Mouse (Mus musculus) MEL (cell line): Measurements from ENCODE around the gene Stx6. TPM values are rescaled to one million over a fixed set of nuclear protein-coding genes. Genes with fewer than 3 reads are reported as not detected.

Source experiments
- DNase-seq: peaks from one replicate; pipeline ENCODE4 v3.0.0; 2011; ENCODE audit warnings: low read depth, low spot score
- H3K27ac ChIP-seq: 2 replicates; pipeline ENCODE4 v1.5.1; 2012; ENCODE audit warnings: low read depth, mild to moderate bottlenecking, control low read depth, low read length, moderate library complexity; ENCODE audit not compliant: control insufficient read depth
- H3K27me3 ChIP-seq, 2 experiments: fragments of 150-350 bp in 1 of 2; sonication (generic) in 1 of 2; 2 replicates each; pipeline ENCODE4 v1.6.1; 2012; ENCODE audit warnings: low read length in 2 of 2, mild to moderate bottlenecking in 2 of 2, improper control_type of control experiment in 1 of 2, moderate library complexity in 1 of 2; ENCODE audit not compliant: insufficient read depth in 2 of 2, control insufficient read depth in 1 of 2
- H3K36me3 ChIP-seq, 2 experiments: 2 replicates each; pipeline ENCODE4 v1.6.1; 2012 to 2014; ENCODE audit warnings: low read length in 2 of 2, improper control_type of control experiment in 1 of 2, inconsistent platforms in 1 of 2, mild to moderate bottlenecking in 1 of 2; ENCODE audit not compliant: insufficient read depth in 2 of 2, control insufficient read depth in 1 of 2
- H3K4me1 ChIP-seq, 2 experiments: fragments of 150-350 bp in 1 of 2; sonication (generic) in 1 of 2; 2 replicates each; pipeline ENCODE4 v1.6.1; 2012; ENCODE audit warnings: low read length in 2 of 2, improper control_type of control experiment in 1 of 2, mild to moderate bottlenecking in 1 of 2; ENCODE audit not compliant: insufficient read depth in 2 of 2, control insufficient read depth in 1 of 2
- H3K4me3 ChIP-seq, 2 experiments: fragments of 150-350 bp in 1 of 2; sonication (generic) in 1 of 2; 2 replicates each; pipeline ENCODE4 v1.5.1; 2012; ENCODE audit warnings: low read depth in 2 of 2, low read length in 2 of 2, mild to moderate bottlenecking in 2 of 2, moderate library complexity in 2 of 2, control low read depth in 1 of 2, improper control_type of control experiment in 1 of 2; ENCODE audit not compliant: control insufficient read depth in 1 of 2, insufficient read depth in 1 of 2
- H3K79me2 ChIP-seq: 2 replicates; pipeline ENCODE4 v1.6.1; 2012; ENCODE audit warnings: mild to moderate bottlenecking, low read length, moderate library complexity; ENCODE audit not compliant: control insufficient read depth, poor library complexity, insufficient read depth
- H3K9ac ChIP-seq: 2 replicates; pipeline ENCODE4 v1.6.1; 2012; ENCODE audit warnings: low read depth, mild to moderate bottlenecking, control low read depth, low read length, moderate library complexity; ENCODE audit not compliant: control insufficient read depth, poor library complexity, severe bottlenecking
- H3K9me3 ChIP-seq: fragments of 150-350 bp; sonication (generic); replicated peaks from 2 replicates; pipeline ENCODE4 v1.6.1; 2012; ENCODE audit warnings: mild to moderate bottlenecking, low read length, improper control_type of control experiment, moderate library complexity; ENCODE audit not compliant: insufficient read depth
- BHLHE40 ChIP-seq: IDR thresholded peaks from 2 replicates; pipeline ENCODE4 v1.6.1; 2012; ENCODE audit warnings: low read depth, mild to moderate bottlenecking, inconsistent platforms, low read length, improper control_type of control experiment, borderline replicate concordance
- E2F4 ChIP-seq: IDR thresholded peaks from 2 replicates; pipeline ENCODE4 v1.6.1; 2011; ENCODE audit warnings: low read depth, low read length, improper control_type of control experiment, borderline replicate concordance
- ELF1 ChIP-seq: IDR thresholded peaks from 2 replicates; pipeline ENCODE4 v1.6.1; 2014; ENCODE audit warnings: low read depth, mild to moderate bottlenecking, inconsistent platforms, low read length, improper control_type of control experiment, moderate library complexity
- GABPA ChIP-seq: IDR thresholded peaks from 2 replicates; pipeline ENCODE4 v1.6.1; 2012; ENCODE audit warnings: low read depth, mild to moderate bottlenecking, inconsistent platforms, low read length, improper control_type of control experiment, moderate library complexity
- GATA1 ChIP-seq: IDR thresholded peaks from 2 replicates; pipeline ENCODE4 v1.6.1; 2011; ENCODE audit warnings: low read depth, low read length, improper control_type of control experiment
- MEF2A ChIP-seq: IDR thresholded peaks from 2 replicates; pipeline ENCODE4 v1.6.1; 2014; ENCODE audit warnings: low read depth, mild to moderate bottlenecking, inconsistent platforms, low read length, improper control_type of control experiment; ENCODE audit not compliant: poor library complexity, insufficient replicate concordance, severe bottlenecking; ENCODE audit errors: extremely low read depth
- MYC ChIP-seq: IDR thresholded peaks from 2 replicates; pipeline ENCODE4 v1.6.1; 2011; ENCODE audit warnings: low read depth, mild to moderate bottlenecking, low read length, improper control_type of control experiment, moderate library complexity
- NRF1 ChIP-seq: IDR thresholded peaks from 2 replicates; pipeline ENCODE4 v1.6.1; 2014; ENCODE audit warnings: low read depth, mild to moderate bottlenecking, inconsistent platforms, low read length, improper control_type of control experiment, moderate library complexity; ENCODE audit not compliant: poor library complexity, insufficient read depth, severe bottlenecking
- POLR2A ChIP-seq, 2 experiments: IDR thresholded peaks; 2 replicates each; pipeline ENCODE4 v1.6.1; 2011 to 2012; ENCODE audit warnings: low read length in 2 of 2, mild to moderate bottlenecking in 2 of 2, control low read depth in 1 of 2, improper control_type of control experiment in 1 of 2, low read depth in 1 of 2, moderate library complexity in 1 of 2; ENCODE audit not compliant: control insufficient read depth in 1 of 2, insufficient read depth in 1 of 2, poor library complexity in 1 of 2
- POLR2AphosphoS5 ChIP-seq: IDR thresholded peaks from 2 replicates; pipeline ENCODE4 v1.6.1; 2012; ENCODE audit warnings: low read depth, borderline replicate concordance, mild to moderate bottlenecking, inconsistent platforms, low read length, moderate library complexity, mixed read lengths
- RCOR1 ChIP-seq: IDR thresholded peaks from 2 replicates; pipeline ENCODE4 v1.6.1; 2012; ENCODE audit warnings: low read depth, mild to moderate bottlenecking, inconsistent platforms, low read length, improper control_type of control experiment
- SMC3 ChIP-seq: IDR thresholded peaks from 2 replicates; pipeline ENCODE4 v1.6.1; 2011; ENCODE audit warnings: low read depth, low read length, improper control_type of control experiment
- TBP ChIP-seq: IDR thresholded peaks from 2 replicates; pipeline ENCODE4 v1.8.0; 2011; ENCODE audit warnings: low read depth, low read length, improper control_type of control experiment
- USF2 ChIP-seq, 2 experiments: IDR thresholded peaks; 2 replicates each; pipeline ENCODE4 v1.6.1; 2011 to 2012; ENCODE audit warnings: improper control_type of control experiment in 2 of 2, low read length in 2 of 2, borderline replicate concordance in 1 of 2, inconsistent platforms in 1 of 2, low read depth in 1 of 2, mild to moderate bottlenecking in 1 of 2; ENCODE audit not compliant: insufficient read depth in 1 of 2
- ZC3H11A ChIP-seq: IDR thresholded peaks from 2 replicates; pipeline ENCODE4 v1.6.1; 2012; ENCODE audit warnings: low read depth, mild to moderate bottlenecking, inconsistent platforms, low read length, improper control_type of control experiment
- ZKSCAN1 ChIP-seq: IDR thresholded peaks from 2 replicates; pipeline ENCODE4 v1.6.1; 2012; ENCODE audit warnings: low read depth, mild to moderate bottlenecking, inconsistent platforms, low read length, improper control_type of control experiment, moderate library complexity
- polyA plus RNA-seq, 2 experiments: library from polyadenylated mRNA; stranded (reverse) in 1 of 2; unstranded in 1 of 2; fragments of >175 nt in 1 of 2; fragments of >200 nt in 1 of 2; gene quantifications; 2 replicates each; pipeline versions ENCODE4 v1.2.1 to v1.2.4; 2012; ENCODE audit warnings: low replicate concordance in 2 of 2, low read depth in 1 of 2; ENCODE audit not compliant: insufficient read length in 2 of 2, insufficient read depth in 1 of 2, missing spikeins in 1 of 2
- total RNA-seq: library from RNA; depleted of rRNA; stranded (reverse); fragments of 300-350 nt; gene quantifications from 2 replicates; pipeline ENCODE4 v1.2.3, GENCODE M21; 2012

The Stx6 gene
- total and polyA plus RNA-seq, 3 experiments: 18.1 to 38.4 TPM; not detected in 1

DNA sequence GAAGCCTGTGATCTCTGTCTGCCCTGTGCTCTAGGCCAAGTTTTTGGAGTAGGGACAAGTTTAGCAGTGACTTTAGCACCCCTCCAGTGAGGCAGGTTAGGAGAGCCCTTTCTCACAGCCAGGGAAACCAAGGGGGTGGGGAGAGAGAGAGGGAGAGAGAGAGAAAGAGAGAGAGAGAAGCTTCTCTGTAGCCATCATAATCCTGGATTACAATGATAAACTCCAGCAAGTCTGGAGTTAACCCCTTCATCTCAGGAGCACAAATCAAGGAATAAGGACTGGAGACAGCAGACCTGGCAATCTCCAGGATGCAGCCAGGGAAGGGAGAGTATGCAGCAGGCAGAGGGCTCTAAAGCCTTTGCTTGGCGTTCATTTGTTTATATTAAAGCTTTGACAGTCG lies 77.1 kb downstream of the Stx6 start:
- no peak for DNase-seq
- H3K27me3 ChIP-seq: no peaks in the 10 kb centered on the region; a peak in 1 of 4 replicates
- H3K9me3 ChIP-seq: no peaks in the 10 kb centered on the region
- no peak overlapping the region for H3K9ac ChIP-seq
- H3K4me1 ChIP-seq: peaks cover 2 to 15% of the 10 kb centered on the region in 2 experiments; a peak in 3 of 4 replicates
- TF ChIP-seq USF2 (IDR thresholded peaks at IDR 0.05; ENCODE audit: borderline replicate concordance in 1 of 2, insufficient read depth in 1 of 2, low read depth in 1 of 2, low read length in 2 of 2) (no peak), E2F4 (no peak), ELF1 (no peak), POLR2A (IDR thresholded peaks at IDR 0.05; ENCODE audit: control insufficient read depth in 1 of 2, insufficient read depth in 1 of 2, low read depth in 1 of 2, low read length in 2 of 2, poor library complexity in 1 of 2) (no peak), ZC3H11A (no peak)
- no peak overlapping the region for H3K27ac ChIP-seq
- H3K4me3 ChIP-seq: no peak overlapping the region
- H3K79me2 ChIP-seq: no peaks in the 10 kb centered on the region
- H3K36me3 ChIP-seq: no peaks in the 10 kb centered on the region; a peak in 1 of 4 replicates

- Histone ChIP-seq H3K9ac (no peak overlapping the region), H3K27ac (no peak overlapping the region), H3K79me2 (no peaks in the 10 kb centered on the region), H3K9me3 (no peaks in the 10 kb centered on the region), H3K4me1 (peaks cover 2 to 15% of the 10 kb centered on the region in 2 experiments; a peak in 3 of 4 replicates), H3K4me3 (no peak overlapping the region), H3K27me3 (no peaks in the 10 kb centered on the region), H3K36me3 (no peaks in the 10 kb centered on the region; a peak in 1 of 4 replicates)
- no peak for DNase-seq
- TF ChIP-seq MYC (no peak), GABPA (no peak), GATA1 (no peak), MEF2A (no peak), POLR2AphosphoS5 (no peak), USF2 (IDR thresholded peaks at IDR 0.05; ENCODE audit: borderline replicate concordance in 1 of 2, insufficient read depth in 1 of 2, low read depth in 1 of 2, low read length in 2 of 2) (no peak), BHLHE40 (no peak), ZKSCAN1 (no peak), E2F4 (no peak), SMC3 (no peak), TBP (no peak), RCOR1 (no peak), NRF1 (no peak), ELF1 (no peak)
Observed at GRCm38 (mm10) chr1:155236306-155237024, 78.0 kb downstream of the Stx6 start.
